Mouse (Mus musculus) stomach, postnatal 0 days (tissue): Measurements from ENCODE around the gene Inca1.

Experiments used
- CTCF ChIP-seq: IDR thresholded peaks from 2 replicates; pipeline ENCODE4 v1.5.1; 2016; ENCODE audit warnings: antibody characterized with exemption, low read depth, mild to moderate bottlenecking, moderate library complexity
- EP300 ChIP-seq: optimal IDR thresholded peaks from 2 replicates; pipeline ENCODE3; 2016; ENCODE audit warnings: antibody characterized with exemption

DNA sequence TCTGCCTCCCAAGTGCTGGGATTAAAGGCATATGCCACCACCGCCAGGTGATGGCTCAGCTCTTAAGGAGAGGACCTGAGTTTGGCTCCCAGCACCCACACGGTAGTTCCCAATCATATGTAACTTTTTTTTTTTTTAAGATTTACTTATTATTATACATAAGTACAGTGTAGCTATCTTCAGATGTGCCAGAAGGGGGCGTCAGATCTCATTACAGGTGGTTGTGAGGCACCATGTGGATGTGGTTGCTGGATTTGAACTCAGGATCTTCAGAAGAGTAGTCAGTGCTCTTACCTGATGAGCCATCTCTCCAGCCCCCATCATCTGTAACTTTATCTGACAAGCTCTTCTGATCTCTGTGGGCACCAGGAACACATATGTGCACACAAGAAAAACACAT is 2.6 kb downstream of the Inca1 start:
- TF ChIP-seq CTCF = peak; percentile 33
- TF ChIP-seq EP300 = no peak
